Mouse (Mus musculus) liver, embryonic 14.5 days (tissue): ENCODE results near the gene Usp24. TPM values are rescaled to one million over a fixed set of nuclear protein-coding genes. Genes with fewer than 3 reads are reported as not detected.

Experiments
- ATAC-seq: fragments of 200-750 bp; cut with Nextera tagmentation; 2 replicates; pipeline ENCODE4 v1.8.0; 2017; ENCODE audit warnings: moderate number of reproducible peaks, mild to moderate bottlenecking, moderate library complexity; ENCODE audit not compliant: insufficient read depth
- DNase-seq, 3 experiments: peaks; one replicate each; pipeline ENCODE4 v3.0.0-alpha.2; 2012 to 2013; ENCODE audit warnings: low read depth in 3 of 3, low spot score in 3 of 3
- H3K27ac ChIP-seq: fragments of 300-500 bp; sonication (generic); 2 replicates; pipeline ENCODE4 v1.5.1; 2014; ENCODE audit warnings: moderate library complexity, mild to moderate bottlenecking, control low read depth, inconsistent platforms
- H3K27me3 ChIP-seq: fragments of 300-500 bp; sonication (generic); 2 replicates; pipeline ENCODE4 v1.6.1; 2014; ENCODE audit warnings: mild to moderate bottlenecking, low read length, moderate library complexity; ENCODE audit not compliant: control insufficient read depth, insufficient read depth
- H3K36me3 ChIP-seq: fragments of 300-500 bp; sonication (generic); replicated peaks from 2 replicates; pipeline ENCODE4 v1.6.1; 2014; ENCODE audit warnings: low read depth; ENCODE audit not compliant: control insufficient read depth, insufficient read depth
- H3K4me1 ChIP-seq, 2 experiments: fragments of 200-500 bp in 1 of 2; fragments of 300-500 bp in 1 of 2; sonication (generic) in 1 of 2; replicated peaks; 2 replicates each; pipeline ENCODE4 v1.6.1; 2012 to 2014; ENCODE audit warnings: antibody characterized with exemption in 1 of 2, inconsistent platforms in 1 of 2, low read length in 1 of 2; ENCODE audit not compliant: control insufficient read depth in 2 of 2, insufficient read depth in 2 of 2
- H3K4me2 ChIP-seq: fragments of 300-500 bp; sonication (generic); 2 replicates; pipeline ENCODE4 v1.6.1; 2014; ENCODE audit warnings: low read depth, mild to moderate bottlenecking, control low read depth, moderate library complexity
- H3K4me3 ChIP-seq, 2 experiments: fragments of 200-500 bp in 1 of 2; fragments of 300-500 bp in 1 of 2; sonication (generic) in 1 of 2; 2 replicates each; pipeline ENCODE4 v1.5.1; 2012 to 2014; ENCODE audit warnings: low read depth in 2 of 2, low read length in 2 of 2, mild to moderate bottlenecking in 2 of 2, control low read depth in 1 of 2, inconsistent platforms in 1 of 2, moderate library complexity in 1 of 2; ENCODE audit not compliant: insufficient read depth in 1 of 2
- H3K9ac ChIP-seq: fragments of 300-500 bp; sonication (generic); replicated peaks from 2 replicates; pipeline ENCODE4 v1.6.1; 2014; ENCODE audit warnings: mild to moderate bottlenecking, control low read depth, moderate library complexity
- H3K9me3 ChIP-seq: fragments of 300-500 bp; sonication (generic); 2 replicates; pipeline ENCODE4 v1.6.1; 2016; ENCODE audit warnings: low read length, mixed read lengths; ENCODE audit not compliant: control insufficient read depth
- CTCF ChIP-seq: IDR thresholded peaks from 2 replicates; pipeline ENCODE4 v1.5.1; 2016; ENCODE audit warnings: antibody characterized with exemption, low read depth, control low read depth
- EP300 ChIP-seq: IDR thresholded peaks from 2 replicates; pipeline ENCODE4 v1.6.1; 2016; ENCODE audit warnings: antibody characterized with exemption, low read depth
- WGBS: fragments of 180-500 bp; shearing (Covaris S2); extraction: QIAGEN DNeasy Blood & Tissue Kit; methylation state at CpG from one replicate; pipeline ENCODE4 v1.1.7; 2014; ENCODE audit not compliant: insufficient replicate concordance; 5-methylcytosine and 5-hydroxymethylcytosine counted together
- polyA plus RNA-seq, 2 experiments: library from polyadenylated mRNA; depleted of rRNA in 1 of 2; stranded (reverse) in 1 of 2; unstranded in 1 of 2; fragments of >200 nt; fragmentation: Nextera tagmentation in 1 of 2; extraction: Ambion mirVana in 1 of 2; gene quantifications; 2 replicates each; pipeline versions ENCODE4 v1.2.1 to v1.2.3; 2012 to 2014

The Usp24 gene
- polyA plus RNA-seq, 2 experiments: 6.4 to 6.8 TPM

- H3K36me3 ChIP-seq: no peaks in the 10 kb centered on the region
- 52% methylated on average over 4 of the region's 4 CpGs for WGBS
- H3K9me3 ChIP-seq: no peaks in the 10 kb centered on the region
- H3K4me2 ChIP-seq: no peak overlapping the region
- DNase-seq (no peak), ATAC-seq (no peak)
- H3K27me3 ChIP-seq: no peaks in the 10 kb centered on the region
- no peak overlapping the region for H3K9ac ChIP-seq
- no peaks in the 10 kb centered on the region for H3K4me1 ChIP-seq
- H3K4me3 ChIP-seq: no peak overlapping the region
- no peak overlapping the region for H3K27ac ChIP-seq
- TF ChIP-seq CTCF: no peak
- no peak for TF ChIP-seq EP300
Measured at GRCm38 (mm10) chr4:106490620-106491019, 174.6 kb downstream of the Usp24 start.

Other genes starting within 250 kb of the Usp24 start
- gene Pcsk9, start 148.1 kb downstream of the Usp24 start, polyA plus RNA-seq (2012; rRNA removed): 47.9 and 50.9 TPM in 2 replicates
- gene Pcsk9, start 148.1 kb downstream of the Usp24 start, polyA plus RNA-seq (2014; fragmentation: Nextera tagmentation; extraction: Ambion mirVana): 37.8 and 41.1 TPM in 2 replicates
- not detected in 2 replicates for gene Bsnd, start 176.1 kb downstream of the Usp24 start, polyA plus RNA-seq (2012; rRNA removed)
- gene Bsnd, start 176.1 kb downstream of the Usp24 start, polyA plus RNA-seq (2014; fragmentation: Nextera tagmentation; extraction: Ambion mirVana): not detected in 2 replicates
- gene Dhcr24, start 244.8 kb downstream of the Usp24 start, polyA plus RNA-seq (2012; rRNA removed): 52.8 and 53.2 TPM in 2 replicates
- 20.5 and 25.3 TPM in 2 replicates for gene Dhcr24, start 244.8 kb downstream of the Usp24 start, polyA plus RNA-seq (2014; fragmentation: Nextera tagmentation; extraction: Ambion mirVana)